In genomic region chr5:146832435-146832768, GRCm38 (mm10) we compare ENCODE assay signal across 9 mouse cellular contexts. TPM values are rescaled to one million over a fixed set of nuclear protein-coding genes. Genes with fewer than 3 reads are reported as not detected.
DNase-seq lines count a peak whose midpoint lies in the region; ATAC-seq and TF ChIP-seq lines count a peak whose summit lies in the region.
"Had no signal": no experiment of that assay in that cellular context is flagged by ENCODE, and none has a peak within 500 bp of the region (broad histone marks: within the 10 kb centered on the region; RNA-seq: fewer than 3 reads in every experiment).

No protein-coding gene starts in this region.

- 38% methylated on average over 7 of the region's 7 CpGs for WGBS in heart, postnatal 0 days
- 53% methylated on average over 7 of the region's 7 CpGs for WGBS in hindbrain, embryonic 16.5 days
- WGBS in midbrain, embryonic 15.5 days, result 44% methylated on average over 7 of the region's 7 CpGs

- H3K27me3 ChIP-seq in heart, postnatal 0 days (ENCODE audit: control insufficient read depth, insufficient read depth, low read length), result no peaks in the 10 kb centered on the region
- H3K27me3 ChIP-seq in hindbrain, embryonic 16.5 days (replicated peaks; ENCODE audit: control insufficient read depth, insufficient read depth, low read length), result no peaks in the 10 kb centered on the region
- no peaks in the 10 kb centered on the region for H3K27me3 ChIP-seq in midbrain, embryonic 15.5 days (replicated peaks)
- H3K27me3 ChIP-seq: Patski had no signal

- intact Hi-C loops in heart, postnatal 36 days (cut with DNase I), result loop anchor here (5.0 to 10.0 kb wide), 2 partner anchors 115 to 608 kb away; partner anchors contain the start of genes Gtf3a and Rnf6
- intact Hi-C loops in left cerebral cortex, postnatal 25 days (cut with DNase I), result no loop called here

- no peak for ATAC-seq in heart, postnatal 0 days (ENCODE audit: insufficient read depth, low read depth)
- ATAC-seq in hindbrain, embryonic 16.5 days, result no peak; the same call in 1 of the 2 replicates
- no peak for ATAC-seq in midbrain, embryonic 15.5 days (replicated peaks)
- ATAC-seq in megakaryocyte progenitor cell, adult 5-6 weeks (replicated peaks; ENCODE audit: poor library complexity), result no peak

- peak overlapping the region; percentile 94 for H3K4me3 ChIP-seq in heart, postnatal 0 days (ENCODE audit: low read depth, low read length)
- H3K4me3 ChIP-seq in hindbrain, embryonic 16.5 days (ENCODE audit: low read length), result peak overlapping the region; percentile 78
- peak overlapping the region; percentile 62 for H3K4me3 ChIP-seq in midbrain, embryonic 15.5 days

- TF ChIP-seq EP300 in heart, postnatal 0 days (IDR thresholded peaks at IDR 0.05; ENCODE audit: low read depth), result no peak

- no peak for TF ChIP-seq CTCF in heart, postnatal 0 days (IDR thresholded peaks at IDR 0.05; ENCODE audit: low read depth)

- peak overlapping the region; percentile 89 for H3K4me2 ChIP-seq in heart, postnatal 0 days (ENCODE audit: low read depth, low read length)
- peak overlapping the region; percentile 74 for H3K4me2 ChIP-seq in hindbrain, embryonic 16.5 days (ENCODE audit: low read length)
- peak overlapping the region; percentile 65 for H3K4me2 ChIP-seq in midbrain, embryonic 15.5 days

- H3K9me3 ChIP-seq in heart, postnatal 0 days (replicated peaks; ENCODE audit: control insufficient read depth, low read length), result no peaks in the 10 kb centered on the region
- H3K9me3 ChIP-seq in hindbrain, embryonic 16.5 days (ENCODE audit: control insufficient read depth, low read length), result no peaks in the 10 kb centered on the region
- H3K9me3 ChIP-seq in midbrain, embryonic 15.5 days, result no peaks in the 10 kb centered on the region

- no peak for DNase-seq in heart, postnatal 0 days (ENCODE audit: low spot score)
- no peak for DNase-seq in heart, postnatal 36 days
- peak; percentile 58 for DNase-seq in c-Kit-positive CD71-positive TER-119-positive erythroid progenitor cells, embryonic 14.5 days (ENCODE audit: low spot score)
- no peak for DNase-seq in left cerebral cortex, postnatal 25 days (ENCODE audit: low spot score in 2 of 2)
- no peak for DNase-seq in right cerebral cortex, adult 18-20 months

- peaks cover 32% of the 10 kb centered on the region for H3K36me3 ChIP-seq in heart, postnatal 0 days (replicated peaks; ENCODE audit: control insufficient read depth, insufficient read depth, low read length)
- peaks cover 25% of the 10 kb centered on the region for H3K36me3 ChIP-seq in hindbrain, embryonic 16.5 days (ENCODE audit: control insufficient read depth, insufficient read depth, low read length)
- peaks cover 20% of the 10 kb centered on the region; the same call in 1 of the 2 replicates for H3K36me3 ChIP-seq in midbrain, embryonic 15.5 days (replicated peaks)

- H3K27ac ChIP-seq in heart, postnatal 0 days (ENCODE audit: low read depth), result peak overlapping the region; percentile 92
- H3K27ac ChIP-seq in hindbrain, embryonic 16.5 days (ENCODE audit: low read depth, low read length), result peak overlapping the region; percentile 87
- H3K27ac ChIP-seq in midbrain, embryonic 15.5 days, result peak overlapping the region; percentile 91

- peaks cover 9% of the 10 kb centered on the region; the same call in 1 of the 2 replicates for H3K4me1 ChIP-seq in heart, postnatal 0 days (ENCODE audit: control insufficient read depth, insufficient read depth)
- peaks cover 13% of the 10 kb centered on the region for H3K4me1 ChIP-seq in hindbrain, embryonic 16.5 days (ENCODE audit: control insufficient read depth, insufficient read depth, low read depth, low read length)
- peaks cover 18% of the 10 kb centered on the region for H3K4me1 ChIP-seq in midbrain, embryonic 15.5 days

- H3K9ac ChIP-seq in heart, postnatal 0 days (replicated peaks; ENCODE audit: low read depth, low read length), result peak overlapping the region; percentile 90
- H3K9ac ChIP-seq in hindbrain, embryonic 16.5 days (ENCODE audit: low read depth, low read length), result peak overlapping the region; percentile 96
- peak overlapping the region; percentile 39 for H3K9ac ChIP-seq in midbrain, embryonic 15.5 days

RNA-seq across cellular contexts. Expression of gene Rpl21, which starts 0.3 kb away (rescaled TPM):
- 150 and 153 TPM in 2 replicates for total RNA-seq in heart, postnatal 0 days (2014; rRNA removed; ENCODE audit: low replicate concordance)
- 265 and 289 TPM in 2 replicates for polyA plus RNA-seq in heart, postnatal 0 days (2015; fragmentation: Nextera tagmentation; extraction: Ambion mirVana)
- total RNA-seq in heart, postnatal 36 days (2021), result 100 to 1,000 TPM; 132 to 153 TPM
- 297 and 315 TPM in 2 replicates for polyA plus RNA-seq in hindbrain, embryonic 16.5 days (2015; fragmentation: Nextera tagmentation; extraction: Ambion mirVana)
- 286 and 302 TPM in 2 replicates for polyA plus RNA-seq in midbrain, embryonic 15.5 days (2015; fragmentation: Nextera tagmentation; extraction: Ambion mirVana)
- 100 to 1,000 TPM; 151 to 154 TPM for total RNA-seq in left cerebral cortex, postnatal 25 days (2021)
- total RNA-seq in megakaryocyte progenitor cell, adult 5-6 weeks (2015), result 2,785 and 2,819 TPM in 2 replicates
- 2,136 and 2,277 TPM in 2 replicates for total RNA-seq in megakaryocyte progenitor cell, adult 5-6 weeks (2017)

RNA-seq across cellular contexts. Expression of gene Rasl11a, which starts 12.5 kb away (rescaled TPM):
- 7.9 and 18.8 TPM in 2 replicates for total RNA-seq in heart, postnatal 0 days (2014; rRNA removed; ENCODE audit: low replicate concordance)
- 7.7 and 8.5 TPM in 2 replicates for polyA plus RNA-seq in heart, postnatal 0 days (2015; fragmentation: Nextera tagmentation; extraction: Ambion mirVana)
- 1 to 10 TPM; 3.8 to 4.3 TPM for total RNA-seq in heart, postnatal 36 days (2021)
- 7.6 and 8.5 TPM in 2 replicates for polyA plus RNA-seq in hindbrain, embryonic 16.5 days (2015; fragmentation: Nextera tagmentation; extraction: Ambion mirVana)
- polyA plus RNA-seq in midbrain, embryonic 15.5 days (2015; fragmentation: Nextera tagmentation; extraction: Ambion mirVana), result 7.4 and 9.2 TPM in 2 replicates
- total RNA-seq in left cerebral cortex, postnatal 25 days (2021), result 10 to 100 TPM in 1 of 2 experiments, 1 to 10 TPM in 1; 7.1 to 11.2 TPM
- 0.47 TPM in 1 of 2 replicates, not detected in the other for total RNA-seq in megakaryocyte progenitor cell, adult 5-6 weeks (2015)
- total RNA-seq in megakaryocyte progenitor cell, adult 5-6 weeks (2017), result not detected in 2 replicates

RNA-seq across cellular contexts. Expression of gene Usp12, which starts 37.6 kb away (rescaled TPM):
- total RNA-seq in heart, postnatal 0 days (2014; rRNA removed; ENCODE audit: low replicate concordance), result 6.1 and 7.0 TPM in 2 replicates
- polyA plus RNA-seq in heart, postnatal 0 days (2015; fragmentation: Nextera tagmentation; extraction: Ambion mirVana), result 5.6 and 6.7 TPM in 2 replicates
- 10 to 100 TPM; 15.5 to 17.1 TPM for total RNA-seq in heart, postnatal 36 days (2021)
- 13.0 and 14.8 TPM in 2 replicates for polyA plus RNA-seq in hindbrain, embryonic 16.5 days (2015; fragmentation: Nextera tagmentation; extraction: Ambion mirVana)
- 16.4 and 16.7 TPM in 2 replicates for polyA plus RNA-seq in midbrain, embryonic 15.5 days (2015; fragmentation: Nextera tagmentation; extraction: Ambion mirVana)
- total RNA-seq in left cerebral cortex, postnatal 25 days (2021), result 10 to 100 TPM; 53.7 to 56.7 TPM
- total RNA-seq in megakaryocyte progenitor cell, adult 5-6 weeks (2015), result 14.2 and 16.4 TPM in 2 replicates
- 35.3 and 50.1 TPM in 2 replicates for total RNA-seq in megakaryocyte progenitor cell, adult 5-6 weeks (2017)

Comparison
In these comparisons a context has a peak if more than half of its experiments do, and no peak if none do; other contexts are left out.
1. H3K9ac ChIP-seq: peak in every context shown above with its lines; median percentile 96 in hindbrain, embryonic 16.5 days; 90 in heart, postnatal 0 days; 39 in midbrain, embryonic 15.5 days.
2. RNA of gene Rpl21, which starts 0.3 kb away (total RNA-seq): 2,136 to 2,819 TPM in megakaryocyte progenitor cell, adult 5-6 weeks; 151 to 154 TPM in left cerebral cortex, postnatal 25 days, 150 to 153 TPM in heart, postnatal 0 days and 132 to 153 TPM in heart, postnatal 36 days; every median in the first group is over 10 times any median in the second.
3. Peak in every context shown above with its lines, with median percentiles within 50 percentile points of each other: H3K27ac ChIP-seq, H3K4me2 ChIP-seq and H3K4me3 ChIP-seq.